ENCODE assay signal across 8 mouse cellular contexts in the genomic region with DNA sequence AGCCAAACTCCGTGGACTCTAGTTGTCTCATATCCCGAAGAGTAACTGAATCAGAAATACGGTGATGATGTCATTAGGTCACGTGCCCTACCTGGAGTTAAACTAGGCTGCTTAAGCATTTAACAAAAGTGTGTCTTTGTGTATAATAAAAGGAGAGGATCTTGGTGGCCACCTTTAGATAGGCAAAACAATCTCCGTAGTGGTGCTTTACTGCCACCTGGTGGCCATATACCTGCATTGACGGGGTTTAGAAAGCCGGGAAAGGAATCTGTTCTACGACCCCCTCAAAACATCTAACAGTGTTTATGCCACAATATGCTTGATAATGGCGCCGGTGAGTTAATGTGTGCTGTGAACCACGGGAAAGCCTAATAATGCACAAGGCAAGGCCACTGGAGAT.
A peak's percentile ranks its signal among the peaks of the same experiment; 100 is the strongest.
DNase-seq lines count a peak whose midpoint lies in the region; ATAC-seq and TF ChIP-seq lines count a peak whose summit lies in the region.

No protein-coding gene starts in this region.

- H3ac ChIP-seq in myocyte (ENCODE audit: control insufficient read depth, insufficient read length), result no peak overlapping the region

- peak; percentile 74 for TF ChIP-seq CTCF in cerebellum, adult 2 months (IDR thresholded peaks at IDR 0.05; ENCODE audit: borderline replicate concordance, insufficient read depth, low read depth, low read length)

- peak; percentile 76 for DNase-seq in ZHBTc4 (ENCODE audit: low read depth, low spot score)
- DNase-seq in cerebellum, adult 2 months, result peak; percentile 57 to 74
- DNase-seq in layer of hippocampus, postnatal 36 days, result peak; percentile 37 to 48
- no peak for DNase-seq in MN1 (ENCODE audit: low spot score)

- H3K9me3 ChIP-seq in midbrain, embryonic 12.5 days, result no peaks in the 10 kb centered on the region
- no peaks in the 10 kb centered on the region for H3K9me3 ChIP-seq in midbrain, embryonic 16.5 days (replicated peaks; ENCODE audit: control insufficient read depth, low read length, poor library complexity, severe bottlenecking)
- no peaks in the 10 kb centered on the region for H3K9me3 ChIP-seq in heart, embryonic 11.5 days (replicated peaks; ENCODE audit: control insufficient read depth, low read length)

- H3K4me1 ChIP-seq in midbrain, embryonic 12.5 days, result no peaks in the 10 kb centered on the region; the same call in 1 of the 2 replicates
- 0 out of 2 replicates have a peak, but pooled peaks cover 10% of the 10 kb centered on the region for H3K4me1 ChIP-seq in midbrain, embryonic 16.5 days (ENCODE audit: control insufficient read depth, insufficient read depth, low read length)
- H3K4me1 ChIP-seq in cerebellum, adult 2 months (ENCODE audit: control insufficient read depth, insufficient read depth, low read length), result no peaks in the 10 kb centered on the region; the same call in 1 of the 2 replicates
- no peaks in the 10 kb centered on the region for H3K4me1 ChIP-seq in heart, embryonic 11.5 days (ENCODE audit: control insufficient read depth, insufficient read depth, low read length)

- no peak overlapping the region for H3K27ac ChIP-seq in midbrain, embryonic 12.5 days (replicated peaks)
- H3K27ac ChIP-seq in midbrain, embryonic 16.5 days (ENCODE audit: low read length), result no peak overlapping the region
- no peak overlapping the region for H3K27ac ChIP-seq in cerebellum, adult 2 months (ENCODE audit: insufficient read depth, low read length)
- H3K27ac ChIP-seq in heart, embryonic 11.5 days (ENCODE audit: low read depth, low read length), result no peak overlapping the region

- no peak overlapping the region for H3K4me3 ChIP-seq in midbrain, embryonic 12.5 days
- H3K4me3 ChIP-seq in midbrain, embryonic 16.5 days (ENCODE audit: low read depth, low read length), result no peak overlapping the region
- H3K4me3 ChIP-seq in cerebellum, adult 2 months (replicated peaks; ENCODE audit: insufficient read depth, low read depth, low read length), result no peak overlapping the region
- no peak overlapping the region for H3K4me3 ChIP-seq in heart, embryonic 11.5 days (ENCODE audit: low read depth, low read length)
- no peak overlapping the region for H3K4me3 ChIP-seq in myocyte

- ATAC-seq in midbrain, embryonic 12.5 days (ENCODE audit: low FRiP score, low read depth), result peak; percentile 52; the same call in 1 of the 2 replicates
- no peak for ATAC-seq in midbrain, embryonic 16.5 days
- ATAC-seq in heart, embryonic 11.5 days (replicated peaks; ENCODE audit: insufficient number of reproducible peaks, low FRiP score, low TSS enrichment), result no peak

- H3K4me2 ChIP-seq in midbrain, embryonic 12.5 days (replicated peaks), result no peak overlapping the region
- no peak overlapping the region for H3K4me2 ChIP-seq in midbrain, embryonic 16.5 days (ENCODE audit: low read length)
- H3K4me2 ChIP-seq in heart, embryonic 11.5 days, result peak overlapping the region; percentile 20; the same call in 1 of the 2 replicates
- no peak overlapping the region for H3K4me2 ChIP-seq in myocyte (ENCODE audit: low read depth)

- TF ChIP-seq POLR2A in cerebellum, adult 2 months (IDR thresholded peaks at IDR 0.05; ENCODE audit: borderline replicate concordance, insufficient read depth, low read length), result no peak
- TF ChIP-seq POLR2A in myocyte (IDR thresholded peaks at IDR 0.05; ENCODE audit: insufficient read length, low read depth), result no peak

- 21% methylated on average over 11 of the region's 11 CpGs for WGBS in midbrain, embryonic 12.5 days
- WGBS in midbrain, embryonic 16.5 days, result 18% methylated on average over 11 of the region's 11 CpGs
- 18% methylated on average over 11 of the region's 11 CpGs for WGBS in cerebellum, adult 2 months
- WGBS in heart, embryonic 11.5 days (ENCODE audit: insufficient replicate concordance), result 19% methylated on average over 11 of the region's 11 CpGs

- H3K9ac ChIP-seq in midbrain, embryonic 12.5 days (replicated peaks), result no peak overlapping the region
- H3K9ac ChIP-seq in midbrain, embryonic 16.5 days (ENCODE audit: low read depth, low read length), result no peak overlapping the region
- no peak overlapping the region for H3K9ac ChIP-seq in heart, embryonic 11.5 days (ENCODE audit: low read depth, low read length)

- H3K27me3 ChIP-seq in midbrain, embryonic 12.5 days, result 0 out of 2 replicates have a peak, but pooled peaks cover 4% of the 10 kb centered on the region
- no peaks in the 10 kb centered on the region for H3K27me3 ChIP-seq in midbrain, embryonic 16.5 days (ENCODE audit: control insufficient read depth, insufficient read depth, low read depth, low read length)
- H3K27me3 ChIP-seq in cerebellum, adult 2 months (ENCODE audit: control insufficient read depth, insufficient read depth, low read length), result no peaks in the 10 kb centered on the region
- H3K27me3 ChIP-seq in heart, embryonic 11.5 days (ENCODE audit: control insufficient read depth, insufficient read depth, low read length), result no peaks in the 10 kb centered on the region
- no peaks in the 10 kb centered on the region for H3K27me3 ChIP-seq in myocyte (ENCODE audit: control insufficient read depth, insufficient read depth, insufficient read length)

- H3K36me3 ChIP-seq in midbrain, embryonic 12.5 days, result no peaks in the 10 kb centered on the region
- H3K36me3 ChIP-seq in midbrain, embryonic 16.5 days (ENCODE audit: control insufficient read depth, insufficient read depth, low read length), result no peaks in the 10 kb centered on the region
- H3K36me3 ChIP-seq in heart, embryonic 11.5 days (ENCODE audit: control insufficient read depth, insufficient read depth, low read length), result no peaks in the 10 kb centered on the region
- no peaks in the 10 kb centered on the region for H3K36me3 ChIP-seq in myocyte (ENCODE audit: control insufficient read depth, insufficient read depth)

- no peaks in the 10 kb centered on the region for H3K79me2 ChIP-seq in myocyte (ENCODE audit: control insufficient read depth, insufficient read depth)

TF ChIP-seq in myocyte, 11 proteins besides CTCF, POLR2A, EP300 and RAD21:
- TF ChIP-seq USF1 (IDR thresholded peaks at IDR 0.05; ENCODE audit: low read depth) (peak; percentile 36), MYOG (IDR thresholded peaks at IDR 0.05; ENCODE audit: control insufficient read depth in 1 of 3, insufficient read depth in 1 of 3, insufficient read length in 2 of 3, low read depth in 2 of 3) (no peak)
TF ChIP-seq in myocyte: peak in this region for 1.
